Mouse (Mus musculus): ENCODE results near the gene Polrmt. TPM values are rescaled to one million over a fixed set of nuclear protein-coding genes. Genes with fewer than 3 reads are reported as not detected.

Gene Polrmt
- total and polyA plus RNA-seq, 2 experiments from 2014 or later, result 26.3 to 56.2 TPM

GRCm38 (mm10) chr10:79729357-79729965 is 16.9 kb downstream of the Polrmt start:
- Histone ChIP-seq H3K27me3 (ENCODE audit: control insufficient read depth, insufficient read depth, low read length) (no peaks in the 10 kb centered on the region), H3K4me2 (ENCODE audit: low read depth, low read length) (peak overlapping the region; percentile 49), H3K4me1 (ENCODE audit: control insufficient read depth, insufficient read depth) (peaks cover 6% of the 10 kb centered on the region; the same call in 1 of the 2 replicates), H3K9me3 (replicated peaks; ENCODE audit: control insufficient read depth, low read length) (no peaks in the 10 kb centered on the region), H3K9ac (replicated peaks; ENCODE audit: low read depth, low read length) (no peak overlapping the region), H3K4me3 (ENCODE audit: low read depth, low read length) (no peak overlapping the region), H3K27ac (ENCODE audit: low read depth) (no peak overlapping the region), H3K36me3 (replicated peaks; ENCODE audit: control insufficient read depth, insufficient read depth, low read length) (peaks cover 10% of the 10 kb centered on the region; the same call in 1 of the 2 replicates)
- 49% methylated on average over 13 of the region's 13 CpGs for WGBS
- ATAC-seq (ENCODE audit: insufficient read depth, low read depth), result peak; percentile 42
- no peak for DNase-seq (ENCODE audit: low spot score)
- TF ChIP-seq CTCF (IDR thresholded peaks at IDR 0.05; ENCODE audit: low read depth) (no peak), EP300 (IDR thresholded peaks at IDR 0.05; ENCODE audit: low read depth) (no peak)

GRCm38 (mm10) chr10:79728323-79729249 is 17.8 kb downstream of the Polrmt start:
- H3K36me3 ChIP-seq (replicated peaks; ENCODE audit: control insufficient read depth, insufficient read depth, low read length), result 0 out of 2 replicates have a peak, but pooled peaks cover 3% of the 10 kb centered on the region
- WGBS, result 64% methylated on average over 28 of the region's 28 CpGs

GRCm38 (mm10) chr10:79726090-79726489 is 20.3 kb downstream of the Polrmt start:
- H3K4me1 ChIP-seq (ENCODE audit: control insufficient read depth, insufficient read depth), result peaks cover 18% of the 10 kb centered on the region
- no peak for DNase-seq (ENCODE audit: low spot score)
- no peak for TF ChIP-seq EP300 (IDR thresholded peaks at IDR 0.05; ENCODE audit: low read depth)
- TF ChIP-seq CTCF (IDR thresholded peaks at IDR 0.05; ENCODE audit: low read depth), result peak; percentile 44
- no peaks in the 10 kb centered on the region for H3K36me3 ChIP-seq (replicated peaks; ENCODE audit: control insufficient read depth, insufficient read depth, low read length)
- H3K4me2 ChIP-seq (ENCODE audit: low read depth, low read length), result no peak overlapping the region
- H3K27me3 ChIP-seq (ENCODE audit: control insufficient read depth, insufficient read depth, low read length), result no peaks in the 10 kb centered on the region
- H3K27ac ChIP-seq (ENCODE audit: low read depth), result no peak overlapping the region
- no peak for ATAC-seq (ENCODE audit: insufficient read depth, low read depth)
- no peak overlapping the region for H3K9ac ChIP-seq (replicated peaks; ENCODE audit: low read depth, low read length)
- no peak overlapping the region for H3K4me3 ChIP-seq (ENCODE audit: low read depth, low read length)
- WGBS, result 41% methylated on average over 11 of the region's 11 CpGs
- H3K9me3 ChIP-seq (replicated peaks; ENCODE audit: control insufficient read depth, low read length), result no peaks in the 10 kb centered on the region

More at GRCm38 (mm10) chr10:79728323-79729249, 17.8 kb downstream of the Polrmt start:
- ATAC-seq (ENCODE audit: insufficient read depth, low read depth) (no peak), DNase-seq (ENCODE audit: low spot score) (no peak)
- H3K27ac ChIP-seq (ENCODE audit: low read depth), result no peak overlapping the region
- H3K9ac ChIP-seq (replicated peaks; ENCODE audit: low read depth, low read length), result no peak overlapping the region
- H3K4me1 ChIP-seq (ENCODE audit: control insufficient read depth, insufficient read depth), result peaks cover 12% of the 10 kb centered on the region
- no peak overlapping the region for H3K4me3 ChIP-seq (ENCODE audit: low read depth, low read length)
- H3K9me3 ChIP-seq (replicated peaks; ENCODE audit: control insufficient read depth, low read length), result no peaks in the 10 kb centered on the region
- TF ChIP-seq EP300 (IDR thresholded peaks at IDR 0.05; ENCODE audit: low read depth) (no peak), CTCF (IDR thresholded peaks at IDR 0.05; ENCODE audit: low read depth) (no peak)
- H3K4me2 ChIP-seq (ENCODE audit: low read depth, low read length), result no peak overlapping the region
- no peaks in the 10 kb centered on the region for H3K27me3 ChIP-seq (ENCODE audit: control insufficient read depth, insufficient read depth, low read length)

GRCm38 (mm10) chr10:79723692-79724091 is 22.7 kb downstream of the Polrmt start:
- TF ChIP-seq CTCF (IDR thresholded peaks at IDR 0.05; ENCODE audit: low read depth) (no peak), EP300 (IDR thresholded peaks at IDR 0.05; ENCODE audit: low read depth) (no peak)
- DNase-seq (ENCODE audit: low spot score) (no peak), ATAC-seq (ENCODE audit: insufficient read depth, low read depth) (peak; percentile 69)
- Histone ChIP-seq H3K9ac (replicated peaks; ENCODE audit: low read depth, low read length) (no peak overlapping the region), H3K4me2 (ENCODE audit: low read depth, low read length) (no peak overlapping the region), H3K27ac (ENCODE audit: low read depth) (no peak overlapping the region), H3K4me1 (ENCODE audit: control insufficient read depth, insufficient read depth) (peaks cover 12% of the 10 kb centered on the region; the same call in 1 of the 2 replicates), H3K36me3 (replicated peaks; ENCODE audit: control insufficient read depth, insufficient read depth, low read length) (no peaks in the 10 kb centered on the region), H3K9me3 (replicated peaks; ENCODE audit: control insufficient read depth, low read length) (no peaks in the 10 kb centered on the region), H3K27me3 (ENCODE audit: control insufficient read depth, insufficient read depth, low read length) (peaks cover 10% of the 10 kb centered on the region; the same call in 1 of the 2 replicates), H3K4me3 (ENCODE audit: low read depth, low read length) (no peak overlapping the region)
- 48% methylated on average over 7 of the region's 7 CpGs for WGBS

GRCm38 (mm10) chr10:79723047-79723446 is 23.3 kb downstream of the Polrmt start:
- Histone ChIP-seq H3K9me3 (replicated peaks; ENCODE audit: control insufficient read depth, low read length) (no peaks in the 10 kb centered on the region), H3K27ac (ENCODE audit: low read depth) (no peak overlapping the region), H3K4me1 (ENCODE audit: control insufficient read depth, insufficient read depth) (peaks cover 12% of the 10 kb centered on the region; the same call in 1 of the 2 replicates), H3K36me3 (replicated peaks; ENCODE audit: control insufficient read depth, insufficient read depth, low read length) (no peaks in the 10 kb centered on the region), H3K4me2 (ENCODE audit: low read depth, low read length) (no peak overlapping the region), H3K27me3 (ENCODE audit: control insufficient read depth, insufficient read depth, low read length) (peaks cover 17% of the 10 kb centered on the region; the same call in 1 of the 2 replicates), H3K4me3 (ENCODE audit: low read depth, low read length) (no peak overlapping the region), H3K9ac (replicated peaks; ENCODE audit: low read depth, low read length) (no peak overlapping the region)
- 55% methylated on average over 6 of the region's 6 CpGs for WGBS
- no peak for ATAC-seq (ENCODE audit: insufficient read depth, low read depth)
- DNase-seq (ENCODE audit: low spot score), result no peak
- TF ChIP-seq EP300 (IDR thresholded peaks at IDR 0.05; ENCODE audit: low read depth) (no peak), CTCF (IDR thresholded peaks at IDR 0.05; ENCODE audit: low read depth) (no peak)
